Mouse (Mus musculus): Measurements from ENCODE around the gene Cped1.

The Cped1 gene

GRCm38 (mm10) chr6:22010761-22011281, 25.1 kb downstream of the Cped1 start:
- H3K27me3 ChIP-seq (ENCODE audit: control insufficient read depth, insufficient read depth, low read length, poor library complexity, severe bottlenecking) = no peaks in the 10 kb centered on the region
- DNase-seq (ENCODE audit: low read depth, low spot score) = no peak
- no peaks in the 10 kb centered on the region for H3K36me3 ChIP-seq (ENCODE audit: control insufficient read depth, insufficient read depth, low read length, poor library complexity, severe bottlenecking)

- Histone ChIP-seq H3K27me3 (ENCODE audit: control insufficient read depth, insufficient read depth, low read length, poor library complexity, severe bottlenecking) (no peaks in the 10 kb centered on the region), H3K36me3 (ENCODE audit: control insufficient read depth, insufficient read depth, low read length, poor library complexity, severe bottlenecking) (no peaks in the 10 kb centered on the region)
- DNase-seq (ENCODE audit: low read depth, low spot score) = no peak
These were observed 25.8 kb downstream of the Cped1 start for GRCm38 (mm10) chr6:22011546-22011945.

- Histone ChIP-seq H3K36me3 (ENCODE audit: control insufficient read depth, insufficient read depth, low read length, poor library complexity, severe bottlenecking) (no peaks in the 10 kb centered on the region), H3K27me3 (ENCODE audit: control insufficient read depth, insufficient read depth, low read length, poor library complexity, severe bottlenecking) (no peaks in the 10 kb centered on the region)
- DNase-seq (ENCODE audit: low read depth, low spot score) = no peak
These were observed 26.4 kb downstream of the Cped1 start for GRCm38 (mm10) chr6:22012099-22012498.

- DNase-seq (ENCODE audit: low read depth, low spot score) = no peak
- H3K36me3 ChIP-seq (ENCODE audit: control insufficient read depth, insufficient read depth, low read length, poor library complexity, severe bottlenecking) = no peaks in the 10 kb centered on the region
- no peaks in the 10 kb centered on the region for H3K27me3 ChIP-seq (ENCODE audit: control insufficient read depth, insufficient read depth, low read length, poor library complexity, severe bottlenecking)
These were observed 26.8 kb downstream of the Cped1 start for GRCm38 (mm10) chr6:22012501-22012900.

- DNase-seq (ENCODE audit: low read depth, low spot score) = no peak
- no peaks in the 10 kb centered on the region for H3K36me3 ChIP-seq (ENCODE audit: control insufficient read depth, insufficient read depth, low read length, poor library complexity, severe bottlenecking)
- H3K27me3 ChIP-seq (ENCODE audit: control insufficient read depth, insufficient read depth, low read length, poor library complexity, severe bottlenecking) = no peaks in the 10 kb centered on the region
These were observed 27.7 kb downstream of the Cped1 start for GRCm38 (mm10) chr6:22013394-22013793.

GRCm38 (mm10) chr6:22014291-22014911, 28.7 kb downstream of the Cped1 start:
- H3K27me3 ChIP-seq (ENCODE audit: control insufficient read depth, insufficient read depth, low read length, poor library complexity, severe bottlenecking) = no peaks in the 10 kb centered on the region
- no peak for DNase-seq (ENCODE audit: low read depth, low spot score)
- no peaks in the 10 kb centered on the region for H3K36me3 ChIP-seq (ENCODE audit: control insufficient read depth, insufficient read depth, low read length, poor library complexity, severe bottlenecking)

GRCm38 (mm10) chr6:22017631-22018030, 31.9 kb downstream of the Cped1 start:
- Histone ChIP-seq H3K36me3 (ENCODE audit: control insufficient read depth, insufficient read depth, low read length, poor library complexity, severe bottlenecking) (no peaks in the 10 kb centered on the region), H3K27me3 (ENCODE audit: control insufficient read depth, insufficient read depth, low read length, poor library complexity, severe bottlenecking) (no peaks in the 10 kb centered on the region)
- DNase-seq (ENCODE audit: low read depth, low spot score) = no peak

GRCm38 (mm10) chr6:22018768-22019445, 33.2 kb downstream of the Cped1 start:
- DNase-seq (ENCODE audit: low read depth, low spot score) = no peak
- H3K27me3 ChIP-seq (ENCODE audit: control insufficient read depth, insufficient read depth, low read length, poor library complexity, severe bottlenecking) = no peaks in the 10 kb centered on the region
- no peaks in the 10 kb centered on the region for H3K36me3 ChIP-seq (ENCODE audit: control insufficient read depth, insufficient read depth, low read length, poor library complexity, severe bottlenecking)

GRCm38 (mm10) chr6:22019637-22020036, 33.9 kb downstream of the Cped1 start:
- H3K27me3 ChIP-seq (ENCODE audit: control insufficient read depth, insufficient read depth, low read length, poor library complexity, severe bottlenecking) = no peaks in the 10 kb centered on the region
- DNase-seq (ENCODE audit: low read depth, low spot score) = no peak
- no peaks in the 10 kb centered on the region for H3K36me3 ChIP-seq (ENCODE audit: control insufficient read depth, insufficient read depth, low read length, poor library complexity, severe bottlenecking)

- Histone ChIP-seq H3K27me3 (ENCODE audit: control insufficient read depth, insufficient read depth, low read length, poor library complexity, severe bottlenecking) (no peaks in the 10 kb centered on the region), H3K36me3 (ENCODE audit: control insufficient read depth, insufficient read depth, low read length, poor library complexity, severe bottlenecking) (no peaks in the 10 kb centered on the region)
- DNase-seq (ENCODE audit: low read depth, low spot score) = no peak
These were observed 35.0 kb downstream of the Cped1 start for GRCm38 (mm10) chr6:22020696-22021095.

- no peaks in the 10 kb centered on the region for H3K27me3 ChIP-seq (ENCODE audit: control insufficient read depth, insufficient read depth, low read length, poor library complexity, severe bottlenecking)
- no peak for DNase-seq (ENCODE audit: low read depth, low spot score)
- H3K36me3 ChIP-seq (ENCODE audit: control insufficient read depth, insufficient read depth, low read length, poor library complexity, severe bottlenecking) = no peaks in the 10 kb centered on the region
These were observed 35.6 kb downstream of the Cped1 start for GRCm38 (mm10) chr6:22021315-22021714.

- DNase-seq (ENCODE audit: low read depth, low spot score) = no peak
- Histone ChIP-seq H3K36me3 (ENCODE audit: control insufficient read depth, insufficient read depth, low read length, poor library complexity, severe bottlenecking) (no peaks in the 10 kb centered on the region), H3K27me3 (ENCODE audit: control insufficient read depth, insufficient read depth, low read length, poor library complexity, severe bottlenecking) (no peaks in the 10 kb centered on the region)
These were observed 38.5 kb downstream of the Cped1 start for GRCm38 (mm10) chr6:22024168-22024567.

GRCm38 (mm10) chr6:22025584-22026357, 40.1 kb downstream of the Cped1 start:
- Histone ChIP-seq H3K36me3 (ENCODE audit: control insufficient read depth, insufficient read depth, low read length, poor library complexity, severe bottlenecking) (no peaks in the 10 kb centered on the region), H3K27me3 (ENCODE audit: control insufficient read depth, insufficient read depth, low read length, poor library complexity, severe bottlenecking) (no peaks in the 10 kb centered on the region)
- DNase-seq (ENCODE audit: low read depth, low spot score) = no peak

GRCm38 (mm10) chr6:22026358-22026673, 40.6 kb downstream of the Cped1 start:
- Histone ChIP-seq H3K36me3 (ENCODE audit: control insufficient read depth, insufficient read depth, low read length, poor library complexity, severe bottlenecking) (no peaks in the 10 kb centered on the region), H3K27me3 (ENCODE audit: control insufficient read depth, insufficient read depth, low read length, poor library complexity, severe bottlenecking) (no peaks in the 10 kb centered on the region)
- no peak for DNase-seq (ENCODE audit: low read depth, low spot score)

Data from splenic B cell, adult 2 months (primary cell).